Mouse (Mus musculus) heart, adult 9 months (tissue): ENCODE data around the gene Vash2.
"Not testable (repeated sequence)": the region's sequence is repeated elsewhere in the genome, so short reads cannot be mapped to it uniquely, and the experiment has no call there.

ENCODE experiments used
- DNase-seq, 2 experiments: peaks; one replicate each; pipeline ENCODE4 v3.0.0; 2022; ENCODE audit warnings: low spot score in 2 of 2

Gene Vash2

DNA sequence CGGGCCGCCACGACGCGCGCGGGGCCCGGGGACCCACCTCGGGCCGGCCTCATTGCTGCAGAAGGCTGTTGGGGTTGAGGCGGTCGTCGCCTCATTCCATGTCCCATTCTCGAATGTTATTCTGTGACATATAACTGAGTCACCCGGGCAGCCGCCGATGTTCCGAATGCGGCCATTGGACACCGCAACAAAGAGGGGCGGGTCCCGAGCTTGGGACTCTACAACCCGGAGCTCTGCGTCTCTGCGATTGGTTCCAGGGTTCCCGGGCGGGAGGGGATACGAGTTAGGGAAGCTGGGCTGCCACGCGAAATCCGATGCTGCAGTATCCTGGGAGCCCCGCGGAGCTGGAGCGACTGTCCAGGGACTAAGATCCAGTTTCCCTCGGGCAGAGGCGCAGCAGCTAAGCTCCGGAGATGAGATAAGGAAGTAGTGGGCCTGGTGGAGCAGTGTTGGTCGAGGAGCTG is at the start of gene Vash2:
Gene Vash2, minus strand, starts transcription at position 197 of the 464 bp plus-strand sequence.
- DNase-seq: peak; percentile 79 to 82

DNA sequence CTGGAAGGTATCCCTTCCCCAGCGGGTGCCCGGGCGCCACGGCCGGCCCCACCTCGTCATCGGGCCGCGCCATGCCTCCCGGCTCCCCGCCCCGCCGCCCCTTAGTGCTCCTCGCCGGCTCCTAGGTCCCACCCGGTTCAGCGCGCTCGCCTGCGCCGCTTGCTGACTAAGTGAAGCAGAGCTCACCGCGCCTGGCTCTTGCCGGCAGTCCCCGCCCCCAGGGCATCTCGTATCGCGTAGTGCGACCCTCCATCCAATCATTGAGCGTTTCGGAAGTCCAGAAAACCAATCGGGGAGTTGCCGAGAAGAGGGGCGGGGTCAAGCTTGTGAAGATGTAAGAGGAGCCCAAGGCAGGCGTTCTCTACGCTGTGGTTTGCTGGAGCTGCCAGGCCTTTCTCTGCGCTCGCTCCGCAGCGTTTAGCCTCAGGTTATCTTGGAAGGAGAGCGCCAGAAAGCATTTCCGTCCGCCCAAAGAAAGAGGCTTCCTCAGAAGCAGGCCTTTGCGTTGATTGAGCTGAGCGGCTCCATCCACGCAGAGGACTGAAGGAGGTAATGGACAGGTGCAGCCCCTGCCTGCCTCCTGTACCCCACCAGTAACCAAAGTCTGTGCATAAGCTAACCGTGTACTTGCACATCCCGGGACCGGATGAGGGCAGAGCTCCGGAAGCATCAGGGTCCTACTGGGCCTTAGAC is 47.1 kb upstream of the Vash2 start, which contains the start of gene Flvcr1:
Gene Flvcr1, minus strand, starts transcription at position 138 of the 693 bp plus-strand sequence.
- peak; percentile 99 for DNase-seq

- DNase-seq: peak; percentile 4 to 11
Observed at GRCm38 (mm10) chr1:191025016-191026012, 46.2 kb upstream of the Vash2 start.

GRCm38 (mm10) chr1:191023806-191024205 is 44.7 kb upstream of the Vash2 start:
- not testable (repeated sequence) for DNase-seq

GRCm38 (mm10) chr1:191023140-191023539 is 44.0 kb upstream of the Vash2 start:
- DNase-seq: no peak

DNA sequence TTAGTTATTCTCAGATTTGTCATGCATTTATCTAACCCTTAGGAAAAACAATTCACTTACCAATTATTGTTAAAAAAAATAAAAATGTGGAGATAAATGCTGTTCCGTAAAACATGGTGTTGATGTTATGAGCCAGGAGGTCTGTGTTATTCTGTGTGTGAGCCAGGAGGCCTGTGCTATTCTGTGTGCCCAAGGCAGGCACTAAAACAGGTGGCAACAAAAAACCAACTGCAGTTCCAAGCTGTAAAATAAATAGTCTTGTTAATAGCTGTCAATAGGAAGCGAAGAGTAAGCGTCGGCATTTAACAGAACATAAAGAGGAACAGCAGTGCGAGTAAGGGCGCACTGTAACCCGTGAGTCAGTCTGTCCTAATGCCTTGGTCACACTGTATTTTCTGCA is 41.9 kb upstream of the Vash2 start:
- no peak for DNase-seq

DNA sequence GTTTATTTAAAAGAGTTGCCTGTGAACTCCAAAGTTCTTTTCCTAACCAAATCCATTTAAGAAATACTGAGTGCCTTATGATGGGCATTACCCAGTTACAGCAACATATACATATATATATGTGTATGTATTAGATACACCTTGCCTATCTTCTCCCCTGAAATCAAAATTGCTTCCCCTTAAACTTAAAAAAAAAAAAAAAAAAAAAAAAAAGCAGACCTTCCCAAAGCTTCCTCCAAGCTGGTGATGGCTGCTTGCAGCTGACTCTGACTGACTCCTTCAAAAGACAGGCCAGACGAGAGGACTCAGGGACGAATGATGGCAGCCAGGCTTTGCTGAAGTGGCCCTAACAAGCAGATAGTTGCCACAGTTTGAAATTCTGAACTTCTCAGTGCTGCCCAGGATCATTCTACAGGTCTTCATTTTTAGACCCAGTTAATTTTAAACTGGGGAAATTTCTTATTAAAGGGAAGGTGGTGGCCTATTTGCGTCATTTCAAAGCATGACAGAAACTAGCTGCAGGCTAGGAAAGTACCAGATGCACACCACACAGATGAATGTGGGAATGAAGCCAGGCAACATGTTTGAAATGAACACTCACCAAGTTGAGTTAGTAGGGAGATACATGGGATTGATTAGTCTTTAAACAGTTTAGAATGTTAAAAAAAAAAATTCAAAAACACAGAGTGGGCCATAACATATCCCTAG is 41.3 kb upstream of the Vash2 start:
- DNase-seq: no peak

- DNase-seq: no peak
Observed at GRCm38 (mm10) chr1:191019803-191020202, 40.7 kb upstream of the Vash2 start.

- DNase-seq: no peak
Observed at GRCm38 (mm10) chr1:191014271-191014670, 35.2 kb upstream of the Vash2 start.

DNA sequence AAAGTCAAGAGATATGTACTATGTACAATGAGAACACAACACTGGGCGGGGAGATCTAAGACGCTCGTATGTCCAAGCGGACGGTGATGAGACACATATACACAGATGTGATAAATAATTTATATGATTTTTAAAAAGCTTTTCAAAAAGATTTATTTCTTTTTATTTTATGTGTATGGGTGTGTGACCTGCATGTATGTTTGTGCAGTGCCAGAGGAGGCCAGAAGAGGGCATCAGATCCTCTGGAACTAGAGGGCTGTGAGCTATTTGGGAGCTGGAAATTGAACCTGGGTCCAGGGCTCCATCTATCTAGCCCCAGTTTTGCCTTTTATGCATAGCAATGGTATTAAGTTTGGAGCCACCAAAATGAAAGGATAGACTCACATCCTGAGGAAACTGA is 29.6 kb upstream of the Vash2 start:
- no peak for DNase-seq

DNA sequence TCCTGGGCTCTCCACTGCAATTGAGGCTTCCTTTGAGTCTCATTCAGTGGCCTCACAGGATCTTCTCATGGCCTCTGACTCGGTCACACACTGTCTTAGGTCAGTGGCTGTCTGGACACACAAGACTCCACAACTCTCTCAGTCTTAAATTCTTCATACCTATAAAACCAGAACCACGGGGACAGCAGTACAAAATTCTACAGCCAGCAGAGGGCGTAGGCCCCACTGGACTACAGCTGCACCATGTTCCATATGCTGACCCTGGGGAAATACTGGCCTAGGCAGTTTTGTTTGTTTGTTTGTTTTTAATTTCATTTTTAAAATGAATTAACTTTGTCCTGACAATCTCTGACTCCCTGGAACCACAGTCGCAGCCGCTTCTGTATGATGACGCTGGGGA is 23.1 kb upstream of the Vash2 start:
- DNase-seq: no peak

DNA sequence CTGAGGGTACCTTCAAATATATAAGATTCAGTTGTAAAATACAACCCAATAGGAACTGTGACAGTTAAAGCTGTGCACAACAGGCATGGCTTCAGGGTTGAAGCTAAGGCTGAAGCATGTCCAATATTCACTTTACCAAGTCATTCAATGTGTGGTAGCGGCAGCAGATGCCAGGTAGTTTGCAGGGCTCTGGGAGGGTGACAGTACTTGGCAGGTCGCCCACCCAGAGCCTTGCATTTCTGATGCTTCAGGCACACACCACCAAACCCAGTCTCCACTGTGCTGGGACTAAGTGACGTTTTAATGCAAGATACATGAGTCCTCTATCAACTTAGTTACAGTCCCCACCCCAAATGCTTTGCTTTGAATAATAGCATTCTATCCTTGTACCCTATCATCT is 21.6 kb upstream of the Vash2 start:
- DNase-seq: no peak

DNA sequence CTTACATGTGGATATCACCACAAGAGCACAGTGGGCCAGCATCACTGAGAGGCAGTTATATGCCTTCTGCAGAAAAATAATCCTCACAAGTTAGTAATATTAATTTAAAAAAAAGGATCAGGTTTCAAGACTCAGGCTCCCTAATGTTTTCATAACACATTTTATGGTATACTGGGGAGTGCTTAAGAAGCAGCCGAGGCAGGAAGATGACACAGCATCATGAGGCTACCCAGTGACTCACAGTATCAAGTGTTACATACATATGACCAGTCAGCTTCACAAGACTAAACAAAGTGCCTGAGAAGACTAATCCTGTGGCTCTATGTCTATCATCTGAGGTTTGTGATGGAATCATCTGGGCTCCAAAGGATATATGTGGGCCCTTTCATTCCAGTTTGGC is 18.9 kb upstream of the Vash2 start:
- no peak for DNase-seq

- DNase-seq: no peak
Observed at GRCm38 (mm10) chr1:190996346-190996877, 17.3 kb upstream of the Vash2 start.

GRCm38 (mm10) chr1:190995548-190995947 is 16.5 kb upstream of the Vash2 start:
- DNase-seq: peak; percentile 34 to 68

GRCm38 (mm10) chr1:190989437-190990082 is 10.5 kb upstream of the Vash2 start:
- no peak for DNase-seq

DNA sequence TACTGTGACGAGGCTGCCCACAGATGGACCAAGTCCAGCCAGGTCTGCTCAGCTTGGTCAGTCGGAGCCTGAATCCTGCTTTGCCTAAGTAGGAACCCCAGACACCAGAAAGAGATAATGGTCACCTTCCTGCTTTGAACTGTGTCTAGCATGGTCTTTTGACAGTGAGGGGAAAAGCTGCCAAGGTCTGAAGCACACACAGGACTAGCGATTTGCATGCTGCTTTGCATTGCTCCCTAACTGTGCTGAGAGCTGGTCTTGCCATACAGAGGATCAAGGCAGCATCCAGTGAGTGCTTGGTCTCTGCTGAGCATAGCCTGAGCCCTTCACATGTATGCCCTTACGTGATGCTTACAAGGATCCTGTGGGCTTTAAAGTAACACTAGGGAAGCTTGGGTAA is 2.3 kb upstream of the Vash2 start:
- no peak for DNase-seq

DNA sequence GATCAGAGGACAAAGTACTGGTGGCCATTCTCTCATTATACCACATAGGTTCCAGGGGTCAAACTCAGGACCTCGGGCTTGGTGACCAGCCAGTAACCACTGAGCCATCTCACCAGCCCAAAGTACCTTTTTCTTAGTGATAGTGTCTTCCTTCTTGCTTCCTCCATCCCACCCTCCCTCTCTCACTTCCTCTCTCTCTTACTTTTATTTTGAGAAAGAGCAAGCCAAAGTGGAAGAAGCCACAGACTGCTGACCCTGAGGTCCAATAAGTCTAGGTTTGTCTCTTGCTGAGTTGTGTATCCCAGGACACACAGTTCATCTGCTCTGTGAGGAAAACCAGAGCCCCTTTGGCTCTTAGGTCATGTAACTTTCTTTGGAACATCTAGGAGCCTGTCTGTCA is 1.4 kb upstream of the Vash2 start:
- no peak for DNase-seq

GRCm38 (mm10) chr1:190978511-190979073 is 504 bp downstream of the Vash2 start:
- peak in 1 of 2 experiments; percentile 12 for DNase-seq

- DNase-seq: no peak
Observed at GRCm38 (mm10) chr1:190978001-190978400, 1.1 kb downstream of the Vash2 start.
